Mouse (Mus musculus) lung, postnatal 4 days (tissue): ENCODE data around the gene Sfta2.

Experiments
- DNase-seq, 2 experiments: peaks; one replicate each; pipeline ENCODE4 v3.0.0; 2021

The Sfta2 gene

DNA sequence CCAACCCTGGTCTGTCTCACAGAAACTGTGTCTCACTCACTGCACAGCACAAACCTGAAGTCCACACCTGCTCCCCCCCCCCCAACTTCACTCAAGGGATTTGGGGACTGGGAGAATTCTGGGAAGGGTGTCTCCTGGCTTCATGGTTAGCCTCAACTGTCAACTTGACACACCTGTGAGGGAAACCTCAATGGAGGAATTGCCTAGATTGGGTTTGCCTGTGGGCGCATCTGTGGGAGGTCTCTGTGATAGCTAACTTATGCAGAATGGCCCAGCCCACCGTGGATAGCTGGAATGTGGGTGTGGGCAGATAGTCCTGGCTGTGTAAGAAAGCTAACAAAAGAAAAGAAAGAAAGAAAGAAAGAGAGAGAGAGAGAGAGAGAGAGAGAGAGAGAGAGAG lies at the start of gene Sfta2:
Gene Sfta2, plus strand, starts transcription at position 301 of the 400 bp plus-strand sequence.
- no peak for DNase-seq

DNA sequence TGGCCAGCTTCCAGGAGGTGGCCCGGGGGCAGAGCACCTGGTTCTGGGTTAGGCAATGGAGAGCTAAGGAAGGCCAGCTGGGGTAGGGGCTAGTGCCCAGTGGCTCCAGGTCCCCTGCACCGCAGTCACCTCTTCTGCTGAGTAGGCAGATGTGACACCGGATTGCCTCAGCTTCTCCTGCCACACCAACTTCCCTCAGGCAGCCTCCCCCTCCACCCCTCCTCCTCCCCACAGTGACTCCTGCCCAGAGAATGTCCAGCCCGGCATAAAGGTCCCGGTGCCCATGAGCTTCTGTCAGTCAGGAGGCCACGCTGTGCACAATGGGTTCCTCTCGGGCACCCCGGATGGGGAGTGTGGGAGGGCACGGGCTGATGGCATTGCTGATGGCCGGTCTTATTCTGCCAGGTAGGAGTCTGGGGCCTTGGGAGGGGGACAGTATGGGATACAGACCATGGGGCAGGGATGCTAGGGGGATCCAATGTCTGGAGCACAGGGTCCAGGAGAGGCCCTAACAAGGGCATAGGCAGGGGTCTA lies 49.4 kb upstream of the Sfta2 start, which contains the start of gene Cdsn:
Gene Cdsn, plus strand, starts transcription at position 248 of the 534 bp plus-strand sequence.
- no peak for DNase-seq

DNA sequence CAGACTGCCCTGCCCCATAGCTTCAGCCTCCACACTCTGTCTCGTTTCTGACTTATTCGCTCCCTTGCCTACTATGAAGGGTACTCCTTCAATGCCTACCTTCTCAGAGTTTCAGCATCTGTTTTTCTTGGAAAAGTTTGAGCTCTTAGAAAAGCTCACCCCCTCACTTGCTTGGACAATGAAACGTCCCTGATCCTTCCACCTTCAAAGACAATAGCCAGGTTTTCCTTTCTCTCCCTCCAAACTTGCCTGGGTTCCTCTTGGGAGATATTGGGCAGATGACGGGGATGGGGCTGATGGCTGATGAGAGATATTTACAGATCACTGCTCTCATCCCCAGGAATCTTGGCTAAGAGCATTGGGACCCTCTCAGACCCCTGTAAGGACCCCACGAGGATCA lies 47.0 kb upstream of the Sfta2 start:
- no peak for DNase-seq

DNA sequence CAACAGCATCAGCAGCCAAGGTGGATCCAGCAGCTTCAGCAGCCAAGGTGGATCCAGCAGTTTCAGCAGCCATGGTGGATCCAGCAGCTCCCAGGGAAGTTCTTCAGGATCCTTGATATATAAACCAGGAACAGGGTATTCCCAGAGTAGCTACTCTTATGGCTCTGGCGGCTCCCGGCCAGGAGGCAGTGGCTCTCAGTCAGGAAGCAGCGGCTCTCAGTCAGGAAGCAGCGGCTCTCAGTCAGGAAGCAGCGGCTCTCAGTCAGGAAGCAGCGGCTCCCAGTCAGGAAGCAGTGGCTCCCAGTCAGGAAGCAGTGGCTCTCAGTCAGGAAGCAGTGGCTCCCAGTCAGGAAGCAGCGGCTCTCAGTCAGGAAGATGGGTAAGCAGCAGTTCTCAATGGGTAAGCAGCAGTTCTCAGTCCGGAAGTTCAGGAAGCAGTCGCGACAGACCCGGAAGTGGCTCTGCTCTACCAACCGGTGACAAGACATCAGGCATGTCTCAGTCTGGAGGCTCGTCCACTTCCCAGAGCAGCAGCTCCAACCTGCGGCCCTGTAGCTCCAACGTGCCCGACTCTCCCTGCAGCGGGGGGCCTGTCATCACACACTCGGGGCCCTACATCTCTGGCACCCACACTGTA lies 46.5 kb upstream of the Sfta2 start:
- no peak for DNase-seq

DNA sequence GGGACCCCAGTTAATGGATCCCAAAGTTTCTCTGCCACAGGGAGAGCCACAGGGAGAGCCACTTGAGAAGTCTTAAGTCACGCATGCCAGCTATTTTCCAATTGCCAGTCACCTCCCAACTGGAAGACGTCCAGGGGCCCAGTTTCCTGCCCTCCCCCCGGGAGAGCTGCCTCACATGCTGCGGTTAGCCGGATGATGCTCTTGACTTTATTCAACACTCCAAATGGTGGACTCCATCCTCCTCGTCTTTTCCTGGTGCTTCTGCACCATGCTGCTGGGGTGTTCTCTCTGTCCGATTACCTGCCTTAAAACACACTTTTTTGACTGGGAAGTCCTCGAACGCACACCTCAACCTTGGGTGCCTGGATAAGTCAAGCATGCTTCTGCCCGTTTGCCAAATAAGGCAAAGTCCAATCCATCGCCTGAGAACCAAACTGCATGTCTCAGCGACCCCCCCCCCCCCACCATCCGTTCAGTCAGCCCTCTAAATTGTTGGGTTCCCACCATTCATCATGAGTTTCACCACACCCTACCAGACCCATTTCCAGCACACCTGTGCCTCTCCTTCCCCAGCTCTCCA lies 45.1 kb upstream of the Sfta2 start:
- DNase-seq, result no peak

DNA sequence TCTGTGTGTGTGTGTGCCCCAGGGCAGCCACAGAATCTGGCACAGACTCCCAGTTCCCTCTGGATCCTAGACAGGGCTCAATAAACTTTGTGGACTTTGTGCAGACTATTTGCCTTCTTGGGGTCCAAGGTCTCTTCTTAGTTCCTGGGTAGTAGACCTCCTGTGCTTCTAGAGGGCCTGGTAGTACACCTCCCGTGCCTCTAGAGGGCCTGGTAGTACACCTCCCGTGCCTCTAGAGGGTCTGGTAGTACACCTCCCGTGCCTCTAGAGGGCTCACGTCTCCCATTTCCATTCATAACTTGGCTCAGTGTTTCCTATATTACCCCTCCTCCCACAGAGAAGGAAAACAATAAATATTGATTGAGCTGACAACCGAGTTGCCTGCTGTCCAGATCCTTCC lies 44.5 kb upstream of the Sfta2 start:
- peak; percentile 53 to 71 for DNase-seq

DNA sequence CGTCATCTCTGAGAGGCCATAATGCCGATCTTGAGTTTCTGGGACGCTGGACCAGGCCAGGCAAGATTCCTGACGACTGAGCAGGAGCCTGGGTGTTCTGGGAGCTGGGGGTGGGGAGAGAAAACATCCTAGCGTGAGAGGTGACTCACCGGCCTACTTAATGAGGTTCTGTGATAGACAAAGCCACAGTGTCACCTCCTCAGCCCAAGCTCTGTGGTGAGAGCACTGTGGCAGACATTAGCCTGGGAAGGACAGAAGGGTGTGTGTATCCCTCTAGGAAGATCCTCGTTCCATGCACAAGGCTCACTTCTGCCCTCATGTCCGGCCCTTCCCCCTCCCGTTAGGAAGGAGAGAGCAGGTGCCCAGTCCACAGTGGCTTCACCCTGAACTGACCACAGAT lies 44.0 kb upstream of the Sfta2 start:
- no peak for DNase-seq

DNA sequence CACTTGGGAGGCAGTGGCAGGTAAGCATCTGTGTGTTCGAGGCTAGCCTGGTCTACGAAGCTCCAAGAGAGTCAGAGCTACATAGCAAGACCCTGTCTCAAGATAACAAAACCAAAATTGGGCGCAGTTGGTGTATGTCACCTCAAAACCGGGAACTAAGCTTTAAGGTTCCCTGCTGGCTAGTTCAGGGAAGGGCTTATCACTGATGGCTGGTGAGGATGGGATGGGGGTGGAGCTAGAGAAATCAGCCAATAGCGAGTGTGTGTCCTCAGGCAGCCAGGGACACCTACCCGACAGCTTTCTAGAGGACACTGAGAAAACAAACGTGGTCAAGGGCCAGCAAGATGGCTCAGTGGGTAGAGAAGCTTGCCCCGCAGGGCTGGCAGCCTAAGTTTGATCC lies 43.1 kb upstream of the Sfta2 start:
- no peak for DNase-seq

DNA sequence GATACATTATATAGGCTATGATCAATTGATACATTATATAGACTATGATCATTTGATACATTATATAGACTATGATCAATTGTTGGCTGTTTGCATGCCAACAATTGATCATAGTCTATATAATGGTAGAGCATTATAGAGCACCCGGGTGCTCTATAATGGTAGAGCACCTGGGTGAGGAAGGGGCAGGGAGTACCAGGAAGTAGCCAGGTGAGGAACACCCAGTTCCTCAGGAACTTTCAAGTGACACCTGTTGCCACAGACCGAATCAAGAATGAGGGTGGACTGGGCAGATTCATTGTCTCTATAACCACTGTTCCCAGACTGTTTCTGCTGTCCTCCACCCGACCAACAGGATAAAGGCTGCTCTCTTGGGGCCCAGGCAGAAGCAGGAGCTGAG lies 34.2 kb upstream of the Sfta2 start, which contains the start of gene 2300002M23Rik:
Gene 2300002M23Rik, plus strand, starts transcription at position 301 of the 400 bp plus-strand sequence.
- DNase-seq, result no peak

DNA sequence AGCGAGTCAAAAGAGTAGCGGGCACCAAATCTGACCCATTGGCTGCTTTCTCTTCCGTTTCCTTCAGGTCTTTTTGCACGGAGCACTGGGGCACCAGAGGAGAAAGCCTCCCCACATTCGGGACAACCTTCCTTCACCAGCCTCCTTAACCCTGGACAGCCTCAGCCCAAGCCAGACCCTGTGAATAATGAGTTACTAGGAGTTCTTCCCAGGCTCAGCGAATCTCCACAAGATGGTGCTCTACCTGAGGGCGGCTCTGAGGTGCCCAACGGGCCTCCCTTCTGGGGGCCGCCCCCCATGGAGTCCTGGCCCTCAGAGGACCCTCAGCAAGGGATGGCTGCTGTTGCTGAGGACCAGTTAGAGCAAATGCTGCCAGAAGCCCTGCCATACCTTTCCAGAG lies 33.6 kb upstream of the Sfta2 start:
- no peak for DNase-seq

DNA sequence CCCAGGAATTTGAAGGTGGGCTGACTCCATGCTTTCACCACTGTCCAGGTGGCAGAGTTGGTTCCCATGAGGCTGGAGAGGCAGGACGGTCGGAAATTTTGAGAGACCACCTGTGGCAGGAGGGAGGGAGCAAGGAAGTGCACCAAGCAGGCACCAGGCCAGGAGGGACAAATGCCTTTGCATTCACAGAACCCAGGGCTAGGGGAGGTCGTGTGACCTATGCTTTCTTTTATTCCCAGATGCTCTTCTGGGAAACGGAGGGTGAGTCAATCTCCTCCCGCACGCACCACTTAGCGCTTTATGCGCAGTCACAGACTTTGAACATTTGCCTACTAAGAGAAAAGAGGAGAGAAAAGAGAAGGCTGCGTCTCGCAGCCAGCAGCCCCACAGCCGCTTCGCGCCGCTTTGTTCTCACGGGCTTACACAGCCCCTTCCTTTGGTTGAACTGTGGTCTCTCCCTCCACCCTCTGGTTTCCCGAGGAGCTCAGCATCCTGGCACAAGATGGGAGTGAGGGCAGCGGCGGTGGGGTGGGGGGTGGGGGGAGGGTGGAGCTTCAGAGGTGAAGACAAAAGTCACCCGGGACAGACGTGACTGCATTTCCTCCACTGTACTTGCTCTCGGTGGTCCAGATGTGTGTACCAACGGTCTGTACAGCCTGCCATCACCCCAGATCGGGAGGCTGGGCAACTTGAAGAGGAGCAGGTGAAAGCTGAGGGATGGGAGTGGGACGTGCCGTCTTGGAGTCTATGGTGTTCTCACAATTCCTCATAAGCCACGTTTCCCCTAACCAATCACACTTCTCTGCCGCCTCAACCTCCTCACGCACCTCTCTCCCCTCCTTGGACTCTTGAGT lies 32.0 kb upstream of the Sfta2 start:
- no peak for DNase-seq

DNA sequence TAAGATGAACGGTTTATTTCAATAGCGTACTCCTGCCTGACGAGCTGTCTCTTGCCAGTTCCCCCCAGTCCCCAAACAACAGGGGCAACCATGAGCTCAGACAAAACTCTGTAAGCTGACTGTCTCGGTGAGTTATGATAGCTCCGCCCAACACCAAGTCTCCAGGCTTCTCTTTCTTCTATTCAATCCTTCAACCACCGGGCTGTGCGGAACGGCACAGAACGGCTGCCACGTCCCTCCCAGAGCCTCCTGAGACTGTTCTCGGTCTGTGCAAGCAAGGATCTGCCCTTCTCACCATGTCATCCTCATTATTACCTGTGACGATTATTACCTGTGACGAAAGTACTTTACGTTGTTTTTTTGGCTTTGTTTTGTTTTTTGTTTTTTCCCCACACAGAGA lies 30.5 kb upstream of the Sfta2 start:
- no peak for DNase-seq

DNA sequence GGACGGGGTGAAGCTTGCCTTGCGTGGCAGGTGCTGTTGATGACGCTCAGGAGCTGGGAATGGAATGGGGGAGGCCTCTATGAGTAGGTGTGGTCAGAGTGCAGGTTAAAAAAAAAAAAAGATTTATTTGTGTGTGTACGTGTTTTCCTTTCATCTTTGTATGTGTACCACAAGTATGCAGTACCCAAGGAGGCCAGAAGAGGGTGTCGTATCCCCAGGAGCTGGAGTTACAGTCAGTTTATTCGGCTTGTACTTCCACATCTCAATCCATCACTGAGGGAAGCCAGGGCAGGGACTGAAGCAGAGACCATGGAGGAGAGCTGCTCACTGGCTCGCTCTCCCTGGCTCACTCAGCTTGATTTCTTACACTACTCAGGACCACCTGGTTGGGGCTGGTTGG lies 29.9 kb upstream of the Sfta2 start:
- DNase-seq, result no peak

DNA sequence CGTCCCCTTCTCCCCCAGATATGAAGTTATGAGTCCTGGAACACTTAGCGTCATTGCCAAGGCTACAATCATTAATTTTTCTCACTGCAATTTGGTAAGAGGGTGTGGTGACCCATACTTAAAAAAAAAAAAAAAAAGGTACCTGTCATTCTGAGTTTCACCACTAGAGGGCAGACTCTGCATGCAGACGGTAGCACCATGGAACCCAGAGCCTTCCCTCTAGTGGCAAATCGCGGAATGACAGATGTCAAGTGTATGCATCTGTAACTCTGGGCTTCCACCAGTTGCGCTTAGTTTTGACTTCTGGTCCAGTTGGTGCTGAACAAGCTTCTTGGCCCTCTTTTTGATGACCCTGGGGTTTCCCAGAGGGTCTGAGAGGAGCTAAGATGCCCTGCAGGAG lies 23.1 kb upstream of the Sfta2 start:
- peak; percentile 51 to 85 for DNase-seq

DNA sequence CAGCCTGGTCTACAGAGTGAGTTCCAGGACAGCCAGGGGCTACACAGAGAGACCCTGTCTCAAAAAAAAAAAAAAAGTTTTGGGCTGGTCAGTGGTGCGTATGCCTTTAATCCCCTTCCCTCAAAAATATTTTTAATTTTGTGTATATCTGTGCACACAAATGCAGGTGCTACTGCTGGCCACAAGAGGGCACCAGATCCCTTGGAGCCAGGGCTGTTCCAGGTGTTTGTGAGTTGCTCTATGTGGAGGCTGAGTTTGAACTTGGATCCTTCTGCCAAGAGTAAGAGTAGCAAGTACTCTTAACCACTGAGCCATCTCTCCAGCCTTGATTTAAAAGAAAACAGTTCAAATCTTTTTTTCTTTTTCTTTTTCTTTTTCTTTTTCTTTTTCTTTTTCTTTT lies 18.4 kb upstream of the Sfta2 start:
- no peak for DNase-seq

DNA sequence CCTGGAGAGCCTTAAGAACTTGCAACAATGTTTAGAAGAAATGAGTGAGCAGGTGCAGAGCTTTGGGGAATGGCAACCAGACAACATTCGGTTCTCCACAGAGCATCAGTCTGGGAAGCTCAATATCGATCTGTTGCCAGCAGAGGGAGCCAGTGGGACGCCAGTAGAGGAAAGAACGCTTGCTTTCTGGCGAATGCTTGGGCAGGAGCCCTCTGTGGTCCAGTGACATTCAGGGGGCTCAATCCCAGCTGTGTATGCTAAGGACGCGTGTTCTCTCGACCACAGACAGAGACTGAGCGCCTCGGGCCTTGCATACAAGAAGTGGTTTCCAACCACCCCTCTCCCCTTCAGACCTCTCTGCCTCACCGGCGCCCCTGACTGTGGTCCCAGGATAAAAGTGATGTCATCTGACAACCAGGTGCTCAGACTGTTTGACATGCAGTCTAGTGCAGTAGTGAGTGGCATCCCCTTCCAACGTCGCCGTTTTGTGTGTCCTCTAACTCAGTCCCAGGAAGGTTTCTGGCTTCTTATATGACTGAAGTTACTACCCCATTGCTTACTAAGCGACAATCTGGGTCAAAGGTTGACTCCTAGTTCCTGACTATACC lies 16.9 kb upstream of the Sfta2 start:
- DNase-seq, result peak; percentile 68 to 81

DNA sequence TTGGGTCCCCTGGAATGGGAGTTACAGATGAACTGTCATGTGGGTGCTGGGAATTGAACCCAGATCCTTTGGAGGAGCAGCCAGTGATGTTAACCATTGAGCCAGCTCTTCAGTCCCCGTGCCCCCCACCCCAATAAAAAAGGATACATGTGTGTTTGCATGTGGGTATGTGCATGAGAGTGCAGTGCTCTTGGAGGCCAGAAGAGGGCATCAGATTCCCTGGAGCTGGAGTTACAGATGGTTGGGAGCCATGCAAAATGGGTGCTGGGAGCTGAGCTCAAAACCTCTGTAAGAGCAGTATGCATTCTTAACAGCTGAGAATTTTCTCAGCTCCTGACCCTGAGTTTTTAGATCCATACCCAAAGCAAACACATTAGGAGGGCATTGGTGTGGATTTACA lies 14.1 kb upstream of the Sfta2 start:
- DNase-seq, result no peak

DNA sequence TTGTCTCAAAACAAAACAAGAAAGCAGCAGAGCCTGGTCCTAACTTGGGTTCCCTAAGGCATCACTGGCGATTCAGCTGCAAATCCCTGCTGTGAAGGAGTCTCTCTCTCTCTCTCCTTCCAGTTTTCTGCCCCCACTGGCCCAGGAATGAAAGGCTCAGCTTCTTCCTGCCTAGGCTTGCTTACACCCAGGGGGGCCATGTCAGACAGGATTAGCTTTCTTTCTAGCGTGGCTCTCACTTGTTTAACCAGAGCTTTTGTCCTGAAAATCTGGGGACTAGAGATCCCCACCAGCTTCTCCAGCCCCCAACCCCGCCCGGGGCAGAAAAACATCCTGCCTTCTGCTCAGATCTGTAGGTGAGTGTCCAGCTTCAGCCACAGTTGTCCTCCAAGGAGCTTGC lies 13.0 kb upstream of the Sfta2 start:
- DNase-seq, result no peak

DNA sequence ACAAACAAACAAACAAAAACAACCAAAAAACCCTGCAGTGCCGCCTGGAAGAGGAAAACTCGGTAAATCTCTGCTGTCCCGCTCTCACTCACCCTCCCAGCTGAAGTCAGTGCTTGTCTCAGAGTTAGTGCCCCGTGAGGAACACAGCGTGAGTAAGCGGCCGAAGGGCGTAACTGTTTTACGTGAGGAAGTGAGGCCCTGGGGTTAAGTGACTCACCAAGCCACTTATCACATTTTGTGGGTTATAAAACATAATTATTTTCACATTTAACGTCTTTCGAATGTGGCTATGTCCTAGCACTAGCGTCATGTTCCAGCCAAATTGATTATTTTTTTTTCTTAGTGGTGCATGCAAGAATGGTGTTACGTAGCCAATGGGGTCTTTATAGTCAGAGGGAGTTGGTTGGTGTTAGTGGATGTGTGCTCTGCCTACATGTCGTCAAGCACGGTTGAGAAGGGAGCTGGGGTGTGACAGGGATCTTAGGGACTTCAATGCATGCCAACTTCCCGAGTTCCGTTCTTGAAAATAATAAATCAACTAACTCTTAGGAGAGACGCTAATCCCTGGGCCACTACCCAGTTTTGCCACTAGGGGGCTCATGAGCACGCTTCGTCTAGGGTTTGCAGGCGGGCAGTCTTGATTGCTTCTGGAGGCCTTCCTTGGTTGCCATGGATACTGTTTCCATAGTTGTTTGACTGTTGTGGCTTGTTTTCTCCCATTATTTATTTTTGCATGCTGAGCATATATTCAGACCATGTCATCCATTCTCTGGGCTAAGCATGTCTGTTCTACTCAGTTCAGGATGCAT lies 10.7 kb upstream of the Sfta2 start:
- DNase-seq, result peak; percentile 78 to 84

DNA sequence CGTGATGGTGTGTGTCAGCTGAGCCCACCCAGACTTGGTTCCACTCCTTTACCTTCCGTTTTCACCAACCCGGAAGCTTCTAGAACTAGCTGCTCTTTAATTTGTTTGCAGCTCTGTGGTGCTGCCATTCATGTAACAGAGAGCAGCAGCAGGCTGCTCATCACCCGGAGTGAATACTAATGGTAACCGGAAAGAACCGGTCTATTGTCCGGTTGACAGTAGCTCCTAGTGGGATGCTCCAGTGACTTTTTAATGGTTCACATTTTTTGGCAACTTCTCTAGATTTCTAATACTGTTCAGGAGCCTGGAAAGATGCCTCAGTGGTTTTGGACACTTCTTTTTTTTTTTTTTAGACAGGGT lies 10.2 kb upstream of the Sfta2 start:
- DNase-seq, result no peak

DNA sequence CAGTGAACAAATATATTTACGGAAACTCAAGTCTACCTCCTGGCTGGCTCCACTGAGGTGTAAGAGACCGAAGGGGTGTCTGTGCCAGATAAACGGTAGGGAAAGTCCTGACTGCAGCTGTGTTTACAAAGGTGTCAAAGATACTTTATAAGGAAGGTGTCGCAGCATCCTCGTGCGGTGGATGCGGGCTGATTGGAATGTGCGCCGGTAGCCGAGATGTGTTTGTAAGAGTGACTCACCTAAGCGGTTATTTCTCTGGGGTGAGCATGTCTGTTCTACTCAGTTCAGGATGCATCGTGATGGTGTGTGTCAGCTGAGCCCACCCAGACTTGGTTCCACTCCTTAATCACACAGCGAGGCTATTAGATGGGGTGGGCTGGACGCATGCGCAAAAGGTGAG lies 9.6 kb upstream of the Sfta2 start:
- DNase-seq, result no peak

DNA sequence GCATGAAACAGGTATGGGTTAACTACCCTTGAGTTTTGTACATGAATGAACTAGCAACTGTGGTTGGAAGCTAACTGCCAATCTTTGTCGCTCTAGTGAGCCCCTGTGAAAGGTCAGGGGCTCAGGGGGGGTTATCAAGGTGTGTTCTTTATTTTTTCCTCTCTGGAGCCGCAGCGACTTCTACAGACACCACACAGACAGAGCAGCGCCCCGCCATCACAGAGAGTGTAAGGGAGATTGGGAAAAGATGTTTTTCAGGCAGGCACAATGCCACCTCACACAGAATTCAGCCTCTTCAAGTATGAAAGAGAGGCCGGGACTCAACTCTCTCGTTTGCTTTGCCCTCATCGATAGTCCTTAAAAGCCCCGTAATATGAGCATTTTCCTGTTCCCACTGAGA lies 9.2 kb upstream of the Sfta2 start:
- DNase-seq, result no peak

DNA sequence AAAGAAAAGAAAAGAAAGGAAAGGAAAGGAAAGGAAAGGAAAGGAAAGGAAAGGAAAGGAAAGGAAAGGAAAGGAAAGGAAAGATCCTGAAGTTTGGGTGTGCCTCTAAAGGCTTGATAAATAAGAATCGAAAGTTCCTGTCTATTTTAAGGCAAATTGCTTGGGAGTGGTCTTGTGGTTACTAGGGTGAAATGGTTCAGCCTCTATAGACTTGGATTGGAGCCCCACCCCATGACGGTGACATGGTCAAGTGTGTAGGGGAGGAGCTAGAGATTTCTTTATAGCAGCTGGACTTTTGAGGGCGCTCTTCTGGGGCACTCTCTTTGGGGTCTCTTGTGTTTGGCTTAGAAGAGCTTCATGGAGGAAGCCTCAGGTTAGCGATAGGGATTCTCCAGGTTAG lies 7.6 kb upstream of the Sfta2 start:
- DNase-seq, result no peak
